Mouse (Mus musculus): ENCODE measurements around the gene Gm44511.
A peak's percentile ranks its signal among the peaks of the same experiment; 100 is the strongest.
"Not testable (repeated sequence)": the region's sequence is repeated elsewhere in the genome, so short reads cannot be mapped to it uniquely, and the experiment has no call there.

Gm44511 gene

GRCm38 (mm10) chr6:128841327-128842089 lies 15.4 kb upstream of the Gm44511 start:
- DNase-seq (ENCODE audit: low spot score): no peak

GRCm38 (mm10) chr6:128840669-128841068 lies 14.6 kb upstream of the Gm44511 start:
- not testable (repeated sequence) for DNase-seq (ENCODE audit: low spot score)

- DNase-seq (ENCODE audit: low spot score): no peak
Observed at GRCm38 (mm10) chr6:128839921-128840320, 13.8 kb upstream of the Gm44511 start.

- peak; percentile 77 for DNase-seq (ENCODE audit: low spot score)
Observed at GRCm38 (mm10) chr6:128839266-128839771, 13.2 kb upstream of the Gm44511 start.

- DNase-seq (ENCODE audit: low spot score): peak; percentile 83
Observed at GRCm38 (mm10) chr6:128838342-128839265, 12.5 kb upstream of the Gm44511 start.

- DNase-seq (ENCODE audit: low spot score): no peak
Observed at GRCm38 (mm10) chr6:128837454-128838341, 11.6 kb upstream of the Gm44511 start.

GRCm38 (mm10) chr6:128836955-128837334 lies 10.8 kb upstream of the Gm44511 start:
- DNase-seq (ENCODE audit: low spot score): no peak

GRCm38 (mm10) chr6:128836191-128836954 lies 10.3 kb upstream of the Gm44511 start:
- DNase-seq (ENCODE audit: low spot score): no peak

- DNase-seq (ENCODE audit: low spot score): no peak
Observed at GRCm38 (mm10) chr6:128835571-128835970, 9.5 kb upstream of the Gm44511 start.

GRCm38 (mm10) chr6:128833046-128833445 lies 6.9 kb upstream of the Gm44511 start:
- DNase-seq (ENCODE audit: low spot score): no peak

GRCm38 (mm10) chr6:128829837-128830236 lies 3.7 kb upstream of the Gm44511 start:
- DNase-seq (ENCODE audit: low spot score): no peak

- DNase-seq (ENCODE audit: low spot score): no peak
Observed at GRCm38 (mm10) chr6:128826781-128827180, 666 bp upstream of the Gm44511 start.

- no peak for DNase-seq (ENCODE audit: low spot score)
Observed at GRCm38 (mm10) chr6:128818083-128818802, 7.9 kb downstream of the Gm44511 start.

- DNase-seq (ENCODE audit: low spot score): no peak
Observed at GRCm38 (mm10) chr6:128808532-128808931, 17.6 kb downstream of the Gm44511 start.

- no peak for DNase-seq (ENCODE audit: low spot score)
Observed at GRCm38 (mm10) chr6:128807021-128807420, 19.1 kb downstream of the Gm44511 start.

GRCm38 (mm10) chr6:128804823-128805640 lies 21.1 kb downstream of the Gm44511 start:
- DNase-seq (ENCODE audit: low spot score): not testable (repeated sequence)

- DNase-seq (ENCODE audit: low spot score): peak; percentile 95
Observed at GRCm38 (mm10) chr6:128802999-128803857, 22.9 kb downstream of the Gm44511 start.

GRCm38 (mm10) chr6:128802557-128802956 lies 23.6 kb downstream of the Gm44511 start:
- DNase-seq (ENCODE audit: low spot score): peak; percentile 45

Data from left cerebral cortex, adult 11 months (tissue).